Mouse (Mus musculus) kidney, postnatal 10 days (tissue): ENCODE data around the gene Apol6.
A peak's percentile ranks its signal among the peaks of the same experiment; 100 is the strongest.

ENCODE experiments used
- DNase-seq: peaks from one replicate; pipeline ENCODE4 v3.0.0; 2021; ENCODE audit warnings: mixed read lengths

Gene Apol6

DNA sequence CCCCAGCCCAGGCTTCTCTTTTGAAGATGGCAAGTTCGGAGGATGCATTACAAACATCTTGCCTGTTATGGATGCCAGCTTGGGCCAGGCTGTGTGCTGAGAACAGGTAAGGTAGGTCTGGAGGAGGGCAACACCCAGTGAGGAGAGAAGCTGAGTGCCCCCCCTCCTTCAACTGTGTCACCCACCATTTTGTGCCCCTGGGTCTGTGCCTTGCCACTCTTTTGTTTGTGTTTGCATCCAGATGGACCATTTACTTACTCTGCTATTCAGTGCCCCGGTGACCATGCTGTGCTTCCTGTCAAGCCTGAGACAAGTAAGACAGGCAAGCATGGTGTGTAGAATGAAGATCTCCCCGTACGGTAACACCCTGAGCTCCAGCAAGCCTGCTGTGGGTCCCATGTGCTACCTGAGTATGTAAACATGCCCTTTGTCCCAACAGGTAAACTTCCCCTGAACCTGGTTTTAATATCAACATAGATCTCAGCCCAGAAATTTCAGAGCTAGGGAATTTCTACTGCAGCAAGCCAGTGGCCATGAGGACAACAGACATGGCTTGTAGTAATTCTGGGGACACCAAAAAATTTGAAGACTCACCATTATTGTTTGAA lies 28.1 kb downstream of the Apol6 start:
- no peak for DNase-seq

DNA sequence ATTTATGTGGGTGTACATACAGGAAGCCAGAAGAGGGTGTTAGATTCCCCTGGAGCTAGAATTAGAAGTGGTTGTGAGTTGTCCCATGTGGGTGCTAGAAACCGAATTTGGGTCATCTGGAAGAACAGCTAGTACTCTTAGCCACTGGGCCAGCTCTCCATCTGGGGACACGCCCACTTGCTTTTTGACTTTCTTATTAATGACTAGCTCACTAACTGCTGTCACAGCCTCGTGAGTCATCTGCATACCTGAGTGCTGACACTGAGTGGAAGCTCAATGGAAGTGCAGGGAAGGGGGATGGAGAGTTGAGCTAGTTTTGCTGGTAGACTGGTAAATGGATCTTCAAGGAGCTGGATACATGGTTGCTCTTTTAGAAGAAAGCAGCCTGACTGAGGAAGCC lies 32.0 kb downstream of the Apol6 start:
- DNase-seq = no peak

DNA sequence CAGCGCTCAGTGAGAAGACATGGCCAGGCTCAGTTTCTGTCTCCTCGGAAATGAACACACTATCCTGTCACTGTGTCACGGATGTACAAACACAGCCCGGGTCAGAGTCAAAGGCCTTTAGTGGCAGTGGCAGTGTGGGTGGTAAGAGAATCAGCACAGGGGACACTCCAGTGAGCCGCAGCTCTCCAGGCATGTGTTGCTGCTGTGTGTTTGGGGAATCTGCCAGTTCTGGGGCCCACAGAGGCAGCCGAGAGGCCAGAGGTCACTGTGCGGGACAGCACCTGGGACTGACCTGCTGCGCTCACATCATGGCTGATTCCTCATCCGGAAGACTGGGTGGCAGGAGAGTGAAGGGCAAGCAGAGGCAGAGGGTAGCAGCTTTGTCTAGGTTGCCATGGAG lies 33.4 kb downstream of the Apol6 start:
- DNase-seq = no peak

DNA sequence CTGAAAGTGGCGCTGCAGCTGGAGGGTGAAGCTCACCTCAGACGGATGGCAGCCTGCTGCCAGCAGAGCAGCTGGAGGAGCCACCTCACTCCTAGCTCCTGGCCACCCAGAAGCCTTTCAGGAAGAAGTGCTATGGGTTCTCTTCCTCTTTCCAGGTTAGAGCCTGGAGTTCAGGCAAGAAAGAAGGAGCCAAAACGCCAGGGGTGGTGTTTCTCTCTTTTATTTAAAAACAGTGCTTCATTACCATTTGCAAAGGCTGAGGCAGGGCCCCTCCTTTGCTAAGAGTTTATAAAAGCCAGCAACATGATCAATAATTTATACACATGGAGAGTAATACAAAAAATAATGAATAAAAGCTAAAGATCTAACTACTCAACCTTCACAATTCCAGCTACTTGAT lies 34.3 kb downstream of the Apol6 start:
- DNase-seq = no peak

DNA sequence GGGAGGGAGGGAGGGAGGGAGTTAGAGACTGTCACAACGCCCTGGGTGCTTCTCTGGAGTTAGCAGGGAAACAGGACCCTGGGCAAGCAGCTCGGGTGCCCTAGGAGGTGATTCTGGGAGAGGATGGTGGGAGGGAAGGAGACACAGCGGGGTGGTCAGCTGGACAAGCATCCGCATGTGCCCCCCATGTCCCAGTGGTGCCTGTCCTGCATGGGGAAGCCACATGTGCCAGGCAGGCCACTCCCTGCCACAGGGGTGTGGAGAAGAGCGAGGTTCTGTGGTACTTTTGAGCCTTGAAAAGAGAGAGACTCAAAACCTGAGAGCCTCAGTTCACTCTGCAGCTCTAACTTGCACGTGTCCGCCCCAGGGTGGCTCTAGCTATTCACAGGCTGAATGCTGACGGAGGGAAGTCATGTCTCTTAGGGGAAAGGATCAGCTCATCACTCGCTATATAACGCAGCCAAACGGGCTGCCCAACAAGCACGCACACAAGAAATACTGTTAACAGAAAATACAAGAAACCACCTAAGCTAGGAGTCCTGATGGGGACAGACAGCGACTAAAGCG lies 34.8 kb downstream of the Apol6 start:
- no peak for DNase-seq

DNA sequence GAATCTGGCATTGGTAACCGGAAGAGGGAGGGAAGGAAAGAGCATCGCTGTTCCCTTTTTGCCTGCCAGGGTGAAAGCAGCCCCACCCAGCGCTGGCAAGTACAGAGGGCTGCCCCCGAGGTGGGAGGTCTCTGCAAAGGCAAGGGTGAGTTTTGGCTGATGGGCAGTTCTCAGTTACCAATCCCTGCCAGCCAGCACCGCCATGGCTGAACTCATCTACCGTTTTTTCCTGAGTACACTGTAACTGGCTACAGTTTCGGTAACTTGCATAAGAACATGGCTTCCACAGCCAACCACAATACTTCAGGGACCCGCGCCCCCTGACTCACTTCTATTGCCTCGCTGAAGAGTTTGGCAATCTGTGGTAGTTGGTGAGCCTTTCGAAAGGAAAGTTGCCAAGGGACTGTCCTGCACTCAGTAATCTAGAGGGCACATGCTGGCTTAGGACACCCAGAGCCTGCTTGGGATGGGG lies 35.4 kb downstream of the Apol6 start:
- DNase-seq = no peak

DNA sequence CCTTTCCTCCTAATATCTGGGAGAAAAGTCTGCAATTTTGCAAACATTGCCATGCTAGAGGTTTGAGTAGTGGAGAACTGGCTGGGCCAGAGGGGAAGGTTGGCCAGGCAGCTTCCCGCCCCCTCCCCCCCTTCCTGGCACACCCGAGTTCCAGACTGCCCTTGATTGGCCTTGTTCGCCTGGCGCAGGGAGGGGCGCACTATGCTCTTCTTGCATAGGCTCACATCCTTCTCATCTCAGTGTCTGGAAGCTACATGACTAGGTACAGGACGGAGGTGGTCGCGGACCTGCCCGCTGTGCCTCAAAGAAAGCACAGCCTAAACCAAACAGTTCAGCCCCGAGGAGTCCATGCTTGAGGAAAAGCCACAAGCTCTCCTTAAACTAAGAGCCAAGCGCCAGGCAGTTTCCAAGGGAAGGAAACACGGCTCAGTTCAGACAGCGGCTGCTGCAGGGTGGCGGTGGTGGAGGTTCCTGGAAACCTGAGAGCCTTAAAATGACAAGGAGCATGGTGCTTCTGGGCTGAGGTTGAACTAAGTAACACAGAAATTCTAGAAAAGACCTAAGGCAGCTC lies 36.2 kb downstream of the Apol6 start:
- no peak for DNase-seq

DNA sequence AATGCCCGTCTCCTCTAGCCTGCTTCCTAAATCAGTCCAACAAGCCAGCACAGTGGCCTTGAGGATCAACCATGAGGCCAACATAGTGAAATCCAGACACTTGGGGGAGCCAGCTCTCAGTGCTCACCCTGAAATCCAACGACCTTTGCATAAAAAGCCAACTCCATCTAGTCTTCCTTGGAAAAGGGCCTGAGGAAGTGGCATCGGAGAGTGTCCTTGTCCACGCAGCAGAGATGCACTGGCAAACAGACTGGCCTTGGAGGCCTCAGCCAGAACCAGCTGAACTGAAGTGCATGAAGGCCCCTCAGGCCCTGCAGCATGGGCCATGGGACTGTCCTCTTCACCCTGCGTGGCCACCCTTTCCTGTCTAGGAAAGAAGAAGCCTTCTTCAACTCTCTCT lies 36.9 kb downstream of the Apol6 start:
- no peak for DNase-seq

DNA sequence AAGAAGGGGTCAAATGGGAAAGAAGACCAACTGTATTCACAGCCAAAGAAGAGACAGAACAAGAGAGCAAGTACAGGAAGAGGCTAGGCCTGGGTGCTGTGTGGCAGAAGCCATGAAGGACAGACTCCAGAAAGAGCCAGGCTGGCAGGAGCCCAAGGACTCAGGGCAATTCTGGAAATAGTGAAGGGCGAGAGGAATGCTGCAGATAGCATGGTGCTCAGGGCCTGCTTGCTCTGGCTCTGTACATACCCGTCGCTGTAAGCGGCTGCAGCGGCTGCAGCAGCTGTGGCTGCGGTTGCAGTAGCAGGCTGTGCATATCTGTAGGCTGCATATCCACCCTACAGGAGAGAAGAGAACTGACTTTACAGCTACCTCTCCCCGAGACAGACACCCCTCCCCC lies 41.3 kb downstream of the Apol6 start:
- no peak for DNase-seq

DNA sequence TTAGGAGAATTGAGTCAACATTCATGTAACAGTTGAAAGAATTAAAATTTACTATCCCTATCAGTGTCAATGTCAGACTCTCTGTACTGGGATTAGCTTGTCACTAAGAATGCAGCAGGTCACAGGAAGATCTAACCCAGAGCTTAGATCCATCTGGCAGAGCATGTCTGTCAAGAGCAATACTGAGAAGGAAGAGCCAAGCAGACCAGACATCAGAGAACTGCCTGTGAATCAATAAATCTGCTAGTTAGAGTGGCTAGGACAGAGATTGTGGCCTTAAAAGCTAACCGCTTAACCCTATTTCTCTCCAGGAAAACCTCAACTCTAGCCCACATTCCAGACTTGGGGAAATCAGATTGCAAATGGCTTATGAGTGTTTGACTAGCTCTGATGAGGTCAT lies 42.0 kb downstream of the Apol6 start:
- no peak for DNase-seq

DNA sequence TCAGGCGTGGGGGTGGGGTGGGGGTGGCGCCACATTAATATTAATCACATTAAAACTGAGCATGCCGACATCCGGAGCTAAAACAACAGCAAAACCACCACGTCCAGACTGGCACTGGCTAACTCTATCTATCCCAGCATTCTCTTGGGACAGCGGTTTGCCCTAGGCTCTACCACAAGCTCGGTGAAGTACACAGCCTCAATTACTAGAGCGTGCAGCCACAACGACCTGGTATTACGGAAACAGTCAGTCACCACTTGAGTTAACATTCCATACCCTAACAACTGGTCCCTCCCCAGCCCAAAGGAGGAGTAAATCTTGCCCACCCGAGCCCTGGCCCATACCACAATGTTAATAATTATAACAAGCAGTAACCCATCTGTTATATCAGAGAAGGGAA lies 44.7 kb downstream of the Apol6 start:
- DNase-seq = no peak

DNA sequence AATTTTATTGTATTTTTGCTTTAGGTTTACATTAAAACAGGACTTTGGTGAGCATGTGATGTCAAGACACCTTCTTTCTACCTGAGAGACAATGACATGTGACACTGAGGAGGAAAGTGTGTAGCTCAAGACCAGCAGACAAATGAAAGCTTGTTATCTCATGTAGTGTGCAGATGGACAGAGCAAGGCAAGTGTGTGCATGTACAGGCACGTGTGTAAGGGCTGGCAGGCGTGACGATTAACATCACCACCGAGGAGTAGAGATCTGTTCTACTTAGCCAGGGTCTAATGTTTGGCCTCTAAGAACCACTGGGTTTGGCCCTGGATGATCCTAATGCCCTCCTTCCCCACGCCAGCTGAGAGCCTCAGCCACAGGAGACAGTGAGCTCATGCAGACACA lies 46.0 kb downstream of the Apol6 start:
- DNase-seq = no peak

DNA sequence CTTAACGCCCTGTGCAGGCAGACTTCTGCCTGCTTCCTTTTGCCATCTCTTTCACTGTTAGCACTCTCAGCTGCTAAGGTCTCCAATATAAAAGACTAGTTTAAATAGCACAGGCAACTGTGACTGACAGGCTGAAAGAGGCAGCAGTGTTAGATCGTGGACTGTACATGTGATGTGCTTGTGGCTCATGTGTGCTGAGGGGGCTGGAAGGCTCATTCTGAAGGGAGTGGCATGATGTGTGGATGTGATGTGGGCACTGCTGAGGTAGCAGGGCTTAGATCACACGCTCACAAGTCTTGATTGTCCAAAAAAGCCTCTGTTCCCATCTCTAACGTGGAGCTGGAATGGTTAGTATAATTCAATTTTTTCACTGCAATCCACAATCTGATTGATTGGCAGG lies 46.9 kb downstream of the Apol6 start:
- no peak for DNase-seq

DNA sequence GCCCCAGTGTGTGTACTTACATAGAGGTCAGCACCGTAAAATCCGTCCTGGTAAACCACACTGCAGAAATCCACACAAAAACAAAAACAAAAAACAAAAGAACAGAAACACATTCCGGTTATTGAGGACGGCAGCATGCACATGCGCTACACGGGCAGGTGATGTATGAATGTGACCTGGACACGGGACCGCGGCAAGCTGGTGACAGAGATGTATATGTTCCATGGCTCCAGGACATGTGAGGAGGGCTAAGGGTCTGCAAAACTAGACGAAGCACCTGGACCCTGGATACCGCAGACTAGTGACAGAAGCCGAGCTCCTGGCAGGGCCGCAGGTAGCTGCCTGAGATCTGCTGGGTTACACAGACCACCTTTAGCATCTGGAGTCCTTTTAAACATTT lies 49.9 kb downstream of the Apol6 start:
- DNase-seq = no peak

DNA sequence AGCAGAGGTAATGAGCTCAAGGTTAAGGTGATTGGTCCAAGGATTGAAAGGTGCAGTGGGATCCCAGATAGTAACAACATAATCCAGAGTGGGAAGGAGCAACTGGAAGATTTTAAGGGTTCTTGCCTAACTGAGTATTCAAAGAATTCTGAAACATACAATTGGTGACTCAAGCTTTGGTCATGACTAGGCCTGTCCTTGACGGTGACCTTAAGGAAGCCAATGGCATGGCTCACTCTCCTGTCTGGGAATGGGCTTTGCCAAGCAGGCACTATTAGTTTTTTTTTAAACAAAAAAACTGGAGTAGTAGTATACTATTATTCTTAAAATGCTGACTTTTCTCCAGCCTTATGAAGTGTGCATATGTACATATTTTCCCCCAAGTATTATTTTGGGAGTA lies 50.7 kb downstream of the Apol6 start:
- DNase-seq = no peak

DNA sequence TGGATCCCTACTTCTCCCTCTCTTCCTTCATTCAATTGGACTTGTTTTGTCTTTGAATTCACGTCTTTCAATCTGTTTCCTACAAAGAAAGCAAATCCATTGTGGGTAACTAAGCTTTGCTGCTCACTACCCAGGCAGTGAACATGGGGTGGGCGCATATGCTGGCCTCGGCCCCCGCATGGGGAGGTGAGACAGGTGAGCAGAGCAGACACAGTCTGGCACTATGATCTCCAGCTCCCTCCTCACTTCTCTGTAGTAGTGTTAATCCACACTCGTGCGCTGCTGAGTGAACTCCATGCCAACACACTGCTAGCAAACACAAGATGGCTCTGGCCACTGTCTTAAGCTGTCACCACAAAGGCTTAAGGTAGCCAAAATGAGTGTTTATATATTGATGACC lies 52.8 kb downstream of the Apol6 start:
- DNase-seq = no peak

DNA sequence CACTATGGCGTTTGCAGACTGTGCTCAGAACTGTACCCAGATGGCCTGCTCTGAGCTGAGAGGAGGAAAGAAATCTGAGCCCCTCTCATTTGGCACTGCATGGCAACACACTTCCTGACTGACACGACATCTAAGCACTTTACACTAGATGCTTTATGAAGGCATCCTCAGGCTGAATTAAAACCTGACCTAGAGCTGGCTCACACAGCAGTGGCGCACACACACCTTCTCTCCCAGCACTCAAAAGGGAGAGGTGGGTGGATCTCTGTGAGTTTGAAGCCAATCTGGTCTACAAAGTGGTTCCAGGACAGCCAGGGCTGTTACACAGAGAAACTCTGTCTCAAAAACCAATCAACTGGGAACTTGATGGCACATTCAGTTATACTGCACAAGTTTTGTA lies 55.2 kb downstream of the Apol6 start:
- DNase-seq = no peak

DNA sequence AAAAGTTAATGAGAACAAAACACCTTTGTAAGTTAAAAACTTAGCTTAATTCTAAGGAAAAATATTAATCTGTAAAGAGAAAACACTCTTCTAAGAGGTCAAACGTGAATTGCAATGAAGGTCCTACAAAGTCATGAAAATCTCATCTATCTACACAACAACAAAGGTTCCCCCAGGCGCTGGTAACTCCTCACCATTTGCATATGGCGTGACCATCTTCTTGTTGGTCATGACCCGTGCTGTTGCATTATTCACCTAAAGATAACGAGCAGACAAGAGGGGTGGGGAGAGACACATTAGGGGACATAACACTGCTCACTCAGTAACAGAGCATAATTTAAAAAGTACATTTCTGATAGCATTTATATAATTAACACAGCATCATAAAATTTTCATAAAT lies 58.2 kb downstream of the Apol6 start:
- DNase-seq = no peak

DNA sequence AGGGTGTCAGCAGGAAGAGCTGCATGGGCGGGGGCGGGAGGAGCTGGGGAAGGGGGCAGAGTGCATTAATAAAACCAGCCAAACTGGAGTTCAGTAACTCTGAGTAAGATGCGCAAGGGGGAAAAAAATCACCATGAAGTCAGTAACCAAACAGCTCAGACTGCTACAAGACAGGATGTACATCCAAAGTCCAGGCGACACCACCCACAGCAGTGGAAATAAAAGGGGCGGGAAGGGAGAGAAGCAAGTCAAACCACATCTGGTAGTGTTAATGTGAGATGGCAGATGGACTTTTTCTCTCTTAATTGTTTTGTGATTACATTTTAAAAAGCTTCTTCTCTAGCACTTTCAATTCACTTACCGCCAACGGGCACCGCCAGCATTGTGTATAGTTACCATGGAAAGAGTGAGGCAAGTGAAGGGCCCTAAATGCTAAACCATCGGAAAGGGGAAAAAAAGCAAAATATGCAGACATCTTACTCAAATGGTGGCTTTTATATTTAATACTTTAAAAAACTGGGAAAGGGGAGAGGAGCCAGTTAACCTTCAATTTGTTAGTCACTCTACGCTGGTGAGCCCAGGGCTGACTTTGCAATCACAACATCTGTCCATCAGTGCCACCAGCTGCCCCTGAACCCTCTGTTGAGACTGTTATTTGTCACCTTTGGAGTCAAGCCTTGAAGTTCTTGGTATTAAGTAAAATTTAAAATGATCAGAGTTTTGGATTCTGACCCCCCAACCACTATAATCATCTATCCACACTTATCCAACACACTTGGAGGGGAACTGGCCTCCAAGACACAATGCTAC lies 60.0 kb downstream of the Apol6 start:
- DNase-seq = peak; percentile 35

DNA sequence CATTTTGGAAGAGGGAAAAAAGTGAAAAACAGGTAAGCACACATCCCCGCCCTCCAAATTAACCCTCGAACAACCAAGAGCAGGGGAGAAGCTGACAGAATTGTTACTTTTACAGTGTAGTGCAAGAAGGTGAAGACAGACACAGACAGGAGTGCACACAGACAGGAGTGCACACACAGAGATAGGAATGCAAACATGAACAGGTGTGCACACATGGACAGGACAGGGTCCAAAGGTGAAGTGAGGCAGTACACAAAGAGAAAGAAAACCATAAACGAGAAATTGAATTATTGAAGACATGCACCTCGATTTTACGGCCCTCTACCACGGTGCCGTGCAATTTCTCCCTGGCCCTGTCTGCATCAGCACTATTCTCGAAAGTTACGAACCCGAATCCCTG lies 60.7 kb downstream of the Apol6 start:
- DNase-seq = no peak
